Mouse (Mus musculus) adrenal gland, postnatal 25 days (tissue): Measurements from ENCODE around the gene Zbtb40. TPM values are rescaled to one million over a fixed set of nuclear protein-coding genes. Genes with fewer than 3 reads are reported as not detected.

Experiments used
- DNase-seq: peaks from one replicate; pipeline ENCODE4 v3.0.0; 2021; ENCODE audit warnings: mixed read lengths
- total RNA-seq: library from RNA; stranded (reverse); gene quantifications from 2 replicates; pipeline ENCODE4 v1.2.3, GENCODE M21; 2021

Gene Zbtb40
- total RNA-seq, 1 experiment from 2014 or later, result 13.8 TPM

- no peak for DNase-seq
Observed at GRCm38 (mm10) chr4:136977244-136977643, 71.4 kb downstream of the Zbtb40 start.

DNA sequence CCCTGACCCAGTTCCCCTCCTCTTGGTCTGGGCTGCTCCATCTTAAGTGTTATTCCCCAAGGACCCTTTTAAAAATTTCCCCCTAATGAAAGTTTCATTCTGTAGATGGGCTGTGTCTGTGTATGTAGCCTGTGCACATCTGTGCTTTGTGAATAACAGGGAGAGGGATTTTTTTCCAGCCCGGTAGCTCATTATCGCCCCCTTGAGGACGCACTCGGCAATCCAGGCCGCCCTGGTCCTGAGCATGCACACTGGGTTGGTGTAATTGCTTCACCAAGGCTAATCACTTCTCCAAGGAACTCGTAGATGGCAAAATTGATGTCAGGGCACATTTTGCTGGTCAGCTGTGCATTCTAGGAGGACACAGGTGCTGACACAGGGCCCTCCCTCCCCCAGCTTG lies 77.7 kb downstream of the Zbtb40 start:
- peak; percentile 66 for DNase-seq

GRCm38 (mm10) chr4:136969503-136970276 lies 78.9 kb downstream of the Zbtb40 start:
- no peak for DNase-seq

DNA sequence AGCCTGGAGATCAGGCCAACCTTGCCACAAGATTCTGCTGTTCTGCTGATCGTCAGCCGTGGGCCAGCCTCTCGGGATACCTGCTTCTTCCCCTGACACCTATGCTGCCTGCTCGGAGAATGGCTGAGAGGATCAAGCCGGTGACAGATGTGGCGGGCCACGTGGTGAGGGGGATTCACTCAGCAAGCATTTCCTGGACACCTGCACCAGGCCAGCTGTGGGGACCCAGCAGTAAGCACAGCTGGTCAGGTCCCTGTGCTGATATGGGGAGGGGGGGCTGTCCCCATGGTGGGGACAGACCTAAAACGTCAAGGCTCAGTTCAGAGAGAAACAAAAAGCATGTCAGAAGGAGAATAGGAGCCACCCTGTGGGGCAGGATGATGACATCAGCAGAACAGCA lies 79.5 kb downstream of the Zbtb40 start:
- no peak for DNase-seq

- DNase-seq, result no peak
Observed at GRCm38 (mm10) chr4:136967511-136967910, 81.1 kb downstream of the Zbtb40 start.

GRCm38 (mm10) chr4:136966493-136967390 lies 81.9 kb downstream of the Zbtb40 start:
- no peak for DNase-seq

- DNase-seq, result no peak
Observed at GRCm38 (mm10) chr4:136964990-136965421, 83.6 kb downstream of the Zbtb40 start.

DNA sequence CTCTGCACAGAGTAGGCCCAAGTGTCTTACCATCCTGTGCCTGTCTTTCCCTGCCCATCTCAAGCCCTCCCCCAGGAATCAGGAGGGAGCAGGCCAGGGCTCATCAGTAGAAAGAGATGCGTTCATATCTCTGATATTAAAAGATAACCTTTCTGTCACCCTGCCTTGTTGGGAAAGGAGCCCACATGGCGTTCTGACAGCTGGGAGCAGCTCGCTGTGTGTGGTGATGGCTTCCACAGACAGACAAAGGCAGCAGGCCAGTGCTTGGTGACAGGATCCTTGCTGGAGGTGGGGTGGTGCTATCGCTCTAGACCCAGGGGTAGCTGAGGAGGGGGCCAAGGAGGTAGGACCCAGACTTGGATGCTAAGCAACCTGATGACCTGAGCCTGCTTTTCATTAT lies 86.2 kb downstream of the Zbtb40 start:
- DNase-seq, result no peak

- no peak for DNase-seq
Observed at GRCm38 (mm10) chr4:136961642-136962285, 86.8 kb downstream of the Zbtb40 start.

DNA sequence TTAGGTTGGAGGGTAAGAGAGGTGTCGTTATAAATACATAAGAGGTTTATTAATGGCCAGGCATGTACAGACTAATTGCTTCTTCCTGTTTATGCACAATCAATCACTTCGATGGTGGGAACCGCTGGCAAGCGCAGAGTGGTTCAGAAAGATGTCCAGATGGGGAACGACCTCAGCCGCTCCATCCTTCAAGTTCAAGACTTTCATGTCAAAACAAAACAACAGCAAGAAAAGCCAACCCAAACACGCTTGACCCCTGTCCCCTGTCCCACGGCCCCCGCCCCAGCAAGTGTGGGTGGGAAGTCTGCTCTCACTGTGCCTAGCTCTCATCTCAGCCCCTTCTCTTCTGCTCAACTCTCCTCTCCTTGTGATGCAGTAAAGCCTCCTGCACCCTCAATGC lies 88.0 kb downstream of the Zbtb40 start:
- DNase-seq, result no peak

DNA sequence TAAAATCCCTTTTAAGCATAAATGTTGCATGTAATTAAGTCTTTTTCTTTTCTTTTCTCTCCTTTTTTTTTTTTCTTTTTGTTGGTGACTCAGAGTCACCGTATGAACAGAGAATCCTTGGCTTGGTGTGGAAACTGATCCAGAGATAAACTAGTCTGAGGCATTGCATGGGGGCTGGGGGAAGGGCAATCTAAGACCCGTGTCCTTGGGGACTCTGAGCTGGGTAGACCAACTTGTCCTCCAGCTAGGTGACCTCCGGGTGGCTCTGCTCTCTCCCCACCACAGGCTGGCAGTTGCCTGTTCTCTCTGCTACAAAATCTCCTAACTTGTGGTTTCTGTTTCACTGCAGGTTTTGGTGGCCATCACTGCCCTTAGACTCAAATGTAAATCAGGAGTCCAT lies 88.5 kb downstream of the Zbtb40 start:
- no peak for DNase-seq

DNA sequence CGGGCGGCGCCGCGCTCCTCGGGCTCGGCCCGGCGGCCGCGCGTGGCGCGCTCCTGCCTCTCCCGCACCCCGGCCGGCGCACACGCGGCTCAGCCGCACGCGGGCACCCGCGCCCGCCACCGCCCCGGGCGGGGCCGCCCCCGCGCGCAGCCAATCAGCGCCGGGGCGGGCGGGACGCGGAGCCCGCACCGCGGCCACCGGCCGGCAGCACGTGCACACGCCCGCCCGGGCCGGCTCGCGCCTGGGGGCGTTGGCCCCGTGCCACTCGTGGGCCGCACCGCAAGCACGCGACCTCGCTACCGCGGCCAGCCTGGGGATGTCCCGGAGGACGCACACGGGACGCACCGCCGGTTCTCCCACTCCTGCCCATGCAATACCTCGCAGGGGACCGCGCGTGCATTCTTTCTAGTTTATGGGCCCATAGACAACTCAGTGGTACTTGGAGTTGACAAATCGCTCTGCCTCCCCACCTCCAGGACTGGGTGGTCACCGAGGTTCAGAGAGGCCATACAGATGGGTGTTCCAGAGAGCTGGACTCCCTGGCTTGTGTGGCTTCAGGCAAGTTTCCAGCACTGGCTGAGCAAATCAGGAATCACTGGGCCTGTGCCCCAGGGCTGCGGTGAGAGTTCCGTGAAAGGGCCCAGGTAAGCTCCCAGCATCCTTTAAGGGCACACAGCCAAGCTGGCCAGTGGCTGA lies 91.7 kb downstream of the Zbtb40 start, which contains the start of gene Epha8:
Epha8 (minus strand) TSS at position 66 of the 696 bp plus-strand sequence.
- DNase-seq, result peak; percentile 22

DNA sequence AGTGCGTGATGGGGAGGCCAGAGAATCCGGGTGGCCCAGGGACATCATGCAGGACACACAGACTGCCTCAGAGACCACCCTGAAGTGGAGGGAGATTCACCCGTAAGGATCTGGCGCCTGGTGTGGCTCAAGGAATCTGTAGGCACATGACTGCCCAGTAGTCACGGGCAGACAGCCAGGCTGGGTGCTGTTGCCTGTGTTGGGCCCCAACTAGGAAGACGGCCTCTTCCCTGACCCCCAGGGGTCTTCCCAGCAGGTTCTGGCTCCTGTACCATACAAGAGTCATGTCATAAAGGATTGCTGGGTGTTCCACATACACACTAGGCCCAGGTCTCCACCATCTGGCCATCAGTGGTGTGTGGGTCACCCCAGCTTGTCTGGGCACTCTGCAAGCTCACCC lies 94.0 kb downstream of the Zbtb40 start:
- no peak for DNase-seq

- no peak for DNase-seq
Observed at GRCm38 (mm10) chr4:136949266-136949989, 99.2 kb downstream of the Zbtb40 start.

GRCm38 (mm10) chr4:136945397-136945796 lies 103.2 kb downstream of the Zbtb40 start:
- DNase-seq, result no peak

DNA sequence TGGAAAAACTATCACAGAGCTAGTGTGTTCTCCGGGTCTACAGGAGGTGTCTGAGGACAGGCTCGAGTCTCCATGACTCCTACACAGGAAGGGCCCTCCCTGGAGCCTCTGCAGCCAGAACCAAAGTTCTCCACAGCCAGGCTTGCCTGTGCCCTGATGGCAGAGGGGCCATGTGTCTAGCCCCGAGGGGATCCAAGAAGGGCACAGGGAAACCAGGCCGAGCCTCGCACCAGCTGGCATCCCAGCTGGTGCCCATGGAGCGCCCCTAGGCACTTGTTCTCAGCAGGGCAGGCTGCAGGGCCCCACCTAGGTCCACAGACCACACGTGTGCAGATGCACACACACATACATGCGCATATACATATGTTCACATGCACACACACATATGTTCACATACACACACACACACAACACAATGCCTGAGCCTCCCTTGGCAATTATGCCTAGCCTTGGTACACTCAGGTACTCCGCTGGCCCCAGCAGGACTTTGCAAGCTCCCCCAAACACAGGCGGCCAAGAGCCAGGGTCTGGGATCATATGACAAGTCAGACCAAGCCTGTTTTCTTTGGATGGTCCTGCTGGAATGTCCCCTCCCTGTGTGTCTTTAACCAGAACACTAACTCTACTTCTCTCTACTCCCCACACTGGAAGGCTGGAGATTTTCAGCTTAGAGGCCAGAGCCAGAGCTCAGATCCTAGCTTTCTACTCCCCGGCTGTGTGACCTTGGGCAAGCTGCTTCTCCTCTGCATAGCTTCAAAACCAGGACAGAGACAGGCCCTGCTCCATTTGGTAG lies 103.8 kb downstream of the Zbtb40 start:
- no peak for DNase-seq

GRCm38 (mm10) chr4:136943175-136943574 lies 105.4 kb downstream of the Zbtb40 start:
- DNase-seq, result no peak

- no peak for DNase-seq
Observed at GRCm38 (mm10) chr4:136942761-136943160, 105.8 kb downstream of the Zbtb40 start.

DNA sequence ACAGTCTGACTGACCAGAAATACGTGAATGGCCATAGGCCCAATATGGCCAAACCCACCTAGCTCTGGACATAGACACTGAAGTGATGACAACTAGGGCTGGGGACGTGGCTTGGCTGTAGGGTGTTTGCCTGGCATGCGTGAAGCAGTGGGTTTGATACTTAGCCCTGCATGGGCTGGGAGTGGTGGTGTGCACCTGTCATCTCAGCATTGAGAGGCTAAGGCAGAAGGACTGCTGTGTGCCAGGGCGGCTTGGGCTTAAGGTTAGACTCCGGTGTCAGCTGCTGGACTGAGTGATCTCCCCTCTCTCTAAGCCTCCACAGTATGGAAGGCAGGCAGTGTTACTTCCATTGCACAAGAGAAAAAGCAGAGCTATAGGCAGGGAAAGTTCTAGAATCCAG lies 110.7 kb downstream of the Zbtb40 start:
- no peak for DNase-seq

- DNase-seq, result no peak
Observed at GRCm38 (mm10) chr4:136937344-136937743, 111.3 kb downstream of the Zbtb40 start.
